Mouse (Mus musculus) CH12.LX (cell line): Measurements from ENCODE around the gene Pdha2. TPM values are rescaled to one million over a fixed set of nuclear protein-coding genes. Genes with fewer than 3 reads are reported as not detected.

Experiments
- DNase-seq: peaks from one replicate; pipeline ENCODE4 v3.0.0-alpha.2; 2013; ENCODE audit errors: extremely low read depth
- H3K27ac ChIP-seq: 2 replicates; pipeline ENCODE4 v1.5.1; 2012; ENCODE audit warnings: low read depth, mild to moderate bottlenecking, control low read depth, moderate library complexity; ENCODE audit not compliant: insufficient read depth
- H3K27me3 ChIP-seq: replicated peaks from 2 replicates; pipeline ENCODE3; 2012; ENCODE audit warnings: inconsistent platforms
- H3K36me3 ChIP-seq, 2 experiments: replicated peaks in 1 of 2; 2 replicates each; pipeline versions ENCODE3 to v1.6.1; 2012; ENCODE audit warnings: inconsistent platforms in 1 of 2, low read length in 1 of 2, mild to moderate bottlenecking in 1 of 2, mixed read lengths in 1 of 2, moderate library complexity in 1 of 2; ENCODE audit not compliant: control insufficient read depth in 1 of 2, insufficient read depth in 1 of 2
- H3K4me1 ChIP-seq, 2 experiments: 2 replicates each; pipeline ENCODE4 v1.6.1; 2012; ENCODE audit warnings: inconsistent platforms in 1 of 2, moderate library complexity in 1 of 2; ENCODE audit not compliant: insufficient read depth in 2 of 2, control insufficient read depth in 1 of 2
- H3K4me2 ChIP-seq: 2 replicates; pipeline ENCODE4 v1.6.1; 2012; ENCODE audit warnings: low read depth, mild to moderate bottlenecking, control low read depth; ENCODE audit not compliant: poor library complexity, insufficient read depth, severe bottlenecking
- H3K4me3 ChIP-seq, 3 experiments: fragments of 150-350 bp in 1 of 3; sonication (generic) in 1 of 3; replicated peaks in 1 of 3; 2 replicates each; pipeline versions ENCODE3 to v1.5.1; 2011 to 2012; ENCODE audit warnings: low read depth in 2 of 3, low read length in 2 of 3, mild to moderate bottlenecking in 2 of 3, moderate library complexity in 2 of 3, control low read depth in 1 of 3, improper control_type of control experiment in 1 of 3, inconsistent platforms in 1 of 3, mixed read lengths in 1 of 3; ENCODE audit not compliant: poor library complexity in 1 of 3
- H3K79me2 ChIP-seq: replicated peaks from 2 replicates; pipeline ENCODE4 v1.6.1; 2012; ENCODE audit warnings: mild to moderate bottlenecking, moderate library complexity; ENCODE audit not compliant: control insufficient read depth, poor library complexity, insufficient read depth, severe bottlenecking; ENCODE audit errors: extremely low read depth
- H3K9ac ChIP-seq: 2 replicates; pipeline ENCODE4 v1.6.1; 2012; ENCODE audit warnings: low read depth, mild to moderate bottlenecking, control low read depth, moderate library complexity; ENCODE audit not compliant: insufficient read depth
- H3K9me3 ChIP-seq: replicated peaks from 2 replicates; pipeline ENCODE3; 2012; ENCODE audit warnings: low read length, inconsistent platforms, mixed read lengths
- BHLHE40 ChIP-seq: IDR thresholded peaks from 2 replicates; pipeline ENCODE4 v1.6.1; 2011; ENCODE audit warnings: mild to moderate bottlenecking, low read depth, low read length, improper control_type of control experiment
- CHD1 ChIP-seq: IDR thresholded peaks from 2 replicates; pipeline ENCODE4 v1.6.1; 2012; ENCODE audit warnings: low read depth, low read length, improper control_type of control experiment, inconsistent platforms
- CHD2 ChIP-seq: IDR thresholded peaks from 2 replicates; pipeline ENCODE4 v1.6.1; 2011; ENCODE audit warnings: low read length, improper control_type of control experiment
- CTCF ChIP-seq, 2 experiments: IDR thresholded peaks in 1 of 2; conservative IDR thresholded peaks in 1 of 2; 2 replicates each; pipeline ENCODE4 v1.5.1; 2011 to 2012; ENCODE audit warnings: low read depth in 2 of 2, low read length in 2 of 2, improper control_type of control experiment in 1 of 2, inconsistent platforms in 1 of 2, mild to moderate bottlenecking in 1 of 2, moderate library complexity in 1 of 2
- E2F4 ChIP-seq: IDR thresholded peaks from 2 replicates; pipeline ENCODE4 v1.6.1; 2011; ENCODE audit warnings: low read depth, low read length, improper control_type of control experiment; ENCODE audit not compliant: insufficient replicate concordance
- ELF1 ChIP-seq: IDR thresholded peaks from 2 replicates; pipeline ENCODE4 v1.6.1; 2014; ENCODE audit warnings: low read depth, mild to moderate bottlenecking, inconsistent platforms, low read length, improper control_type of control experiment
- EP300 ChIP-seq: IDR thresholded peaks from 2 replicates; pipeline ENCODE4 v1.6.1; 2011; ENCODE audit warnings: low read length, improper control_type of control experiment
- ETS1 ChIP-seq: conservative IDR thresholded peaks from 2 replicates; pipeline ENCODE4 v1.6.1; 2012; ENCODE audit warnings: low read depth, mild to moderate bottlenecking, inconsistent platforms, low read length, improper control_type of control experiment, moderate library complexity
- GABPA ChIP-seq: IDR thresholded peaks from 2 replicates; pipeline ENCODE4 v1.6.1; 2012; ENCODE audit warnings: low read depth, low read length, improper control_type of control experiment, inconsistent platforms; ENCODE audit not compliant: insufficient replicate concordance
- HCFC1 ChIP-seq: IDR thresholded peaks from 2 replicates; pipeline ENCODE4 v1.6.1; 2012; ENCODE audit warnings: low read depth, mild to moderate bottlenecking, inconsistent platforms, low read length, improper control_type of control experiment
- IRF4 ChIP-seq: IDR thresholded peaks from 2 replicates; pipeline ENCODE4 v1.6.1; 2014; ENCODE audit warnings: low read depth, mild to moderate bottlenecking, inconsistent platforms, low read length, improper control_type of control experiment
- JUN ChIP-seq: IDR thresholded peaks from 2 replicates; pipeline ENCODE4 v1.6.1; 2011; ENCODE audit warnings: low read depth, mild to moderate bottlenecking, low read length, improper control_type of control experiment, moderate library complexity; ENCODE audit not compliant: insufficient read depth
- JUND ChIP-seq: conservative IDR thresholded peaks from 2 replicates; pipeline ENCODE4 v1.6.1; 2011; ENCODE audit warnings: low read depth, low read length, improper control_type of control experiment
- KAT2A ChIP-seq: IDR thresholded peaks from 2 replicates; pipeline ENCODE4 v1.6.1; 2012; ENCODE audit warnings: low read length, improper control_type of control experiment, inconsistent platforms; ENCODE audit not compliant: insufficient replicate concordance
- MAFK ChIP-seq: IDR thresholded peaks from 2 replicates; pipeline ENCODE4 v1.6.1; 2011; ENCODE audit warnings: low read length, improper control_type of control experiment; ENCODE audit not compliant: insufficient replicate concordance
- MAX ChIP-seq: IDR thresholded peaks from 2 replicates; pipeline ENCODE4 v1.6.1; 2011; ENCODE audit warnings: low read length, improper control_type of control experiment
- MAZ ChIP-seq: IDR thresholded peaks from 2 replicates; pipeline ENCODE4 v1.6.1; 2012; ENCODE audit warnings: low read depth, mild to moderate bottlenecking, inconsistent platforms, low read length, improper control_type of control experiment, moderate library complexity
- MEF2A ChIP-seq: IDR thresholded peaks from 2 replicates; pipeline ENCODE4 v1.6.1; 2014; ENCODE audit warnings: low read depth, mild to moderate bottlenecking, inconsistent platforms, low read length, improper control_type of control experiment, borderline replicate concordance
- MXI1 ChIP-seq: IDR thresholded peaks from 2 replicates; pipeline ENCODE4 v1.6.1; 2011; ENCODE audit warnings: mild to moderate bottlenecking, low read depth, low read length, improper control_type of control experiment
- MYC ChIP-seq: IDR thresholded peaks from 2 replicates; pipeline ENCODE4 v1.6.1; 2011; ENCODE audit warnings: low read depth, mild to moderate bottlenecking, improper control_type of control experiment, low read length
- NELFE ChIP-seq: IDR thresholded peaks from 2 replicates; pipeline ENCODE4 v1.6.1; 2011; ENCODE audit warnings: low read depth, low read length, improper control_type of control experiment
- NRF1 ChIP-seq: IDR thresholded peaks from 2 replicates; pipeline ENCODE4 v1.6.1; 2014; ENCODE audit warnings: low read depth, mild to moderate bottlenecking, inconsistent platforms, low read length, improper control_type of control experiment, moderate library complexity
- PAX5 ChIP-seq: IDR thresholded peaks from 2 replicates; pipeline ENCODE4 v1.6.1; 2012; ENCODE audit warnings: low read length, inconsistent platforms, mixed read lengths
- POLR2A ChIP-seq: IDR thresholded peaks from 2 replicates; pipeline ENCODE4 v1.6.1; 2011; ENCODE audit warnings: low read depth, mild to moderate bottlenecking, improper control_type of control experiment, low read length
- POLR2AphosphoS2 ChIP-seq: IDR thresholded peaks from 2 replicates; pipeline ENCODE4 v1.6.1; 2011; ENCODE audit warnings: low read depth, low read length, improper control_type of control experiment
- RAD21 ChIP-seq: IDR thresholded peaks from 2 replicates; pipeline ENCODE4 v1.6.1; 2011; ENCODE audit warnings: low read depth, mild to moderate bottlenecking, low read length, improper control_type of control experiment, moderate library complexity
- RCOR1 ChIP-seq: conservative IDR thresholded peaks from 2 replicates; pipeline ENCODE4 v1.6.1; 2012; ENCODE audit warnings: low read depth, mild to moderate bottlenecking, inconsistent platforms, low read length, improper control_type of control experiment
- SIN3A ChIP-seq: IDR thresholded peaks from 2 replicates; pipeline ENCODE4 v1.6.1; 2012; ENCODE audit warnings: low read length, improper control_type of control experiment, inconsistent platforms
- SMC3 ChIP-seq: IDR thresholded peaks from 2 replicates; pipeline ENCODE4 v1.6.1; 2011; ENCODE audit warnings: low read depth, low read length, improper control_type of control experiment
- TBP ChIP-seq: conservative IDR thresholded peaks from 2 replicates; pipeline ENCODE4 v1.6.1; 2011; ENCODE audit warnings: low read depth, low read length, improper control_type of control experiment
- TCF12 ChIP-seq: IDR thresholded peaks from 2 replicates; pipeline ENCODE4 v1.6.1; 2014; ENCODE audit warnings: low read depth, mild to moderate bottlenecking, inconsistent platforms, low read length, improper control_type of control experiment
- UBTF ChIP-seq: IDR thresholded peaks from 2 replicates; pipeline ENCODE4 v1.6.1; 2012; ENCODE audit warnings: low read depth, mild to moderate bottlenecking, inconsistent platforms, low read length, improper control_type of control experiment, moderate library complexity
- USF1 ChIP-seq: IDR thresholded peaks from 2 replicates; pipeline ENCODE4 v1.6.1; 2014; ENCODE audit warnings: low read depth, mild to moderate bottlenecking, inconsistent platforms, low read length, improper control_type of control experiment
- USF2 ChIP-seq: conservative IDR thresholded peaks from 2 replicates; pipeline ENCODE4 v1.6.1; 2011; ENCODE audit warnings: low read depth, low read length, improper control_type of control experiment
- ZC3H11A ChIP-seq: IDR thresholded peaks from 2 replicates; pipeline ENCODE4 v1.6.1; 2012; ENCODE audit warnings: low read depth, mild to moderate bottlenecking, inconsistent platforms, low read length, improper control_type of control experiment
- ZKSCAN1 ChIP-seq: IDR thresholded peaks from 2 replicates; pipeline ENCODE4 v1.6.1; 2012; ENCODE audit warnings: low read depth, inconsistent platforms, low read length, improper control_type of control experiment, borderline replicate concordance
- ZMIZ1 ChIP-seq: IDR thresholded peaks from 2 replicates; pipeline ENCODE4 v1.6.1; 2012; ENCODE audit warnings: low read depth, mild to moderate bottlenecking, inconsistent platforms, low read length, improper control_type of control experiment
- ZNF384 ChIP-seq: IDR thresholded peaks from 2 replicates; pipeline ENCODE4 v1.6.1; 2012; ENCODE audit warnings: low read depth, low read length, improper control_type of control experiment, inconsistent platforms
- dilution Hi-C: fragments of 300-500 bp; cut with MboI; formaldehyde crosslinking; loops from 2 replicates; pipeline ENCODE4 v1.14.3; 2020; ENCODE audit warnings: low sequenced_read_pairs; ENCODE audit not compliant: extremely low pct_unique_long_range_greater_than_20kb, extremely low pct_ligation_motif_present
- in situ Hi-C: fragments of 300-500 bp; cut with MboI; formaldehyde crosslinking; loops from 3 replicates; pipeline ENCODE4 v1.14.3; 2019; ENCODE audit warnings: low sequenced_read_pairs, low pct_ligation_motif_present, low pct_unique_long_range_greater_than_20kb, mixed read lengths
- polyA plus RNA-seq: library from polyadenylated mRNA; unstranded; fragments of >175 nt; gene quantifications from 2 replicates; pipeline ENCODE4 v1.2.1, GENCODE M21; 2012; ENCODE audit warnings: low read depth; ENCODE audit not compliant: insufficient read length
- total RNA-seq, 2 experiments: library from RNA; depleted of rRNA; stranded (reverse); fragments of 300-350 nt in 1 of 2; fragments of >200 nt in 1 of 2; gene quantifications; 2 replicates each; pipeline ENCODE4 v1.2.3; 2012 to 2014

Gene Pdha2
- total and polyA plus RNA-seq, 3 experiments: 0.04 TPM; not detected in 2

GRCm38 (mm10) chr3:141190429-141190828, 21.7 kb downstream of the Pdha2 start:
- Histone ChIP-seq H3K27me3 (no peaks in the 10 kb centered on the region), H3K27ac (peak overlapping the region; percentile 82), H3K4me1 (peaks cover 10 to 42% of the 10 kb centered on the region in 2 experiments), H3K9ac (peak overlapping the region; percentile 17), H3K9me3 (no peaks in the 10 kb centered on the region), H3K79me2 (no peaks in the 10 kb centered on the region; the same call in 1 of the 2 replicates), H3K4me3 (no peak overlapping the region), H3K4me2 (peak overlapping the region; percentile 93), H3K36me3 (no peaks in the 10 kb centered on the region)
- peak; percentile 68 for DNase-seq
- TF ChIP-seq NRF1: no peak
- no peak for TF ChIP-seq E2F4
- TF ChIP-seq USF1: no peak
- TF ChIP-seq GABPA: no peak
- no peak for TF ChIP-seq CHD1
- no peak for TF ChIP-seq MAX
- TF ChIP-seq MYC: no peak; the same call in 1 of the 2 replicates
- TF ChIP-seq TCF12: 0 out of 2 replicates have a peak, but pooled peaks have one; percentile 21
- 0 out of 2 replicates have a peak, but pooled peaks have one; percentile 39 for TF ChIP-seq NELFE
- no peak for TF ChIP-seq MAZ
- TF ChIP-seq BHLHE40: no peak
- no peak for TF ChIP-seq ZC3H11A
- no peak for TF ChIP-seq ZKSCAN1
- peak; percentile 75 for TF ChIP-seq EP300
- no peak for TF ChIP-seq MAFK
- no peak for TF ChIP-seq MXI1
- no peak; the same call in 1 of the 2 replicates for TF ChIP-seq RAD21
- TF ChIP-seq SIN3A: 0 out of 2 replicates have a peak, but pooled peaks have one; percentile 38
- no peak for TF ChIP-seq UBTF
- no peak; the same call in none of the 2 replicates for TF ChIP-seq IRF4
- 0 out of 2 replicates have a peak, but pooled peaks have one; percentile 38 for TF ChIP-seq CHD2
- peak; percentile 83 for TF ChIP-seq ZNF384
- TF ChIP-seq POLR2A: no peak
- no peak for TF ChIP-seq CTCF (conservative IDR thresholded peaks at IDR 0.05 in 1 of 2, IDR thresholded peaks at IDR 0.05 in 1 of 2; ENCODE audit: low read depth in 2 of 2, low read length in 2 of 2)
- peak; percentile 86 for TF ChIP-seq MEF2A
- TF ChIP-seq JUN: no peak
- no peak for TF ChIP-seq PAX5
- no peak for TF ChIP-seq RCOR1
- peak; percentile 9; the same call in 1 of the 2 replicates for TF ChIP-seq JUND
- no peak; the same call in 1 of the 2 replicates for TF ChIP-seq TBP
- TF ChIP-seq HCFC1: peak; percentile 48
- peak; percentile 51 for TF ChIP-seq ETS1
- no peak for TF ChIP-seq ELF1
- 0 out of 2 replicates have a peak, but pooled peaks have one; percentile 9 for TF ChIP-seq SMC3
- TF ChIP-seq POLR2AphosphoS2: no peak
- no peak for TF ChIP-seq ZMIZ1
- no peak for TF ChIP-seq KAT2A
- no peak for TF ChIP-seq USF2
- dilution Hi-C loops: no loop called here
- in situ Hi-C loops: no loop called here
